Mouse (Mus musculus): ENCODE measurements around the gene Acox3.

The Acox3 gene

DNA sequence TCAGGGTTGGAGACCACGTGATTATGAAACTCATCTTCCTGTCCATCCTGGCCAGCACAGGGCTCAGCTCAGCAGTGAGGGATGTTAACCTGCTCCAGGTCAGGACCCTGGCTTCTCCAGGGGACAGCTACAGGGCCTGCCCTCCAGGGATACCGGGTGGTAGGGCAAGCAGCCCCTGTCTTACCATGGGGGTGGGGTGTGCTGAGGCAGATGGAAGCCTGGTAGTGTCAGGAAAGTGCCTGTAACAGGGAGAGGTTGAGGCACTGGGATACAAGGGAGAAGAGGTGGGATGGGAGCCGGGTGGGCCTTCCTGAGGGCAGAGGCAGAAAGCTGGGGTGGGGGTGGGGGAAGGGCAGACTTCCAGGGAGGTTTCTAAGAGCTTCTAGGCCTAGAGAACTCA, 69.5 kb downstream of the Acox3 start:
- DNase-seq (ENCODE audit: low read depth), result no peak

DNA sequence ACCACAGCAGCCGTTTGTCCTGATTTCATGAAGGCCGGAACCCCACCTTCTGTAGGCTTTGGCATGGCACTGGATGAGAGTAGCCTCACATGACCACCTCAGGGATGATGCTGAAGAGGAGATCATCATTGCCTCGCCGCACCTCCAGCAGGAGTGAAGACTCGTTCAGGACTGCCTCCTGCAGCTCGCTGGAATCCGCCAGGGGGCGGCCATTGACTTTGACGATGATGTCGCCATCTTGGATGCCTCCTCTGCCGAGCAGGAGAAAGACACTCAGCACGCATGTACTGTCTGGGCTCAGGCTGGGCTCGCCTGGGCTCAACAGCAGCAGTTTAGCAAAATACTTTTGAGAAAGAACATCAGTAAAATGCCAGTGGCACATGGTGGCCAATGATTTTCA, 70.0 kb downstream of the Acox3 start:
- no peak for DNase-seq (ENCODE audit: low read depth)

DNA sequence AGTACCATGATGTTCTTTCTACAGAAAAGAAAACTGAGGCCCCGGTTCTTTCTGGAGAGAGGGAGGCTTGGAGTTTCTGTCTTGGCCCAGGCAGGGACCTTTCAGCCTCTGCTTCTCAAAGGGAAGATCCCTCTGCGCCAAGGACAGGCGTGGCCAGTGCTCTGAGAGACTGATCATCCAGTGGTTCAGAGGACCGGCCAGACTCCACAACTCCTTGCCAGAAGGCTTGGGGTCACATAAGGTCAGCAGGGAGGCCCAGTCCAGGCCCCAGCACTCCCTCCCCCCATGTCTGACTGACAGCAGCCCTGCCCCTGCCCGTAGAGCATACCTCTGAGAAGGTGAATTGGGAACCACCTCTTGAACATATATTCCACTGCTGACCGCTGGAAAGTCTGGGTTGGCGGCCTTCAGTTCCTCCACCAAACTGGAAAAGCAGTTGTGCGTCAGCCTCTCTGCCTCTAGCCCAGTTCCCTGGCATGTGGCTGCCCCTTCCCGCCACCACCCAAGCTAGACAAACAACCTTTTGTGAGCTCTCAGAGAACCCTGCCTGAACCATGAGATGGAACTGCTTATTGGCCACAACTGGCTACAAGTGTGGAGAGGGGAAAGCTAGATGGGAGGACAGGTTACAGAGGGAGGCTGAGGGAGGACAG, 71.0 kb downstream of the Acox3 start:
- DNase-seq (ENCODE audit: low read depth), result no peak

DNA sequence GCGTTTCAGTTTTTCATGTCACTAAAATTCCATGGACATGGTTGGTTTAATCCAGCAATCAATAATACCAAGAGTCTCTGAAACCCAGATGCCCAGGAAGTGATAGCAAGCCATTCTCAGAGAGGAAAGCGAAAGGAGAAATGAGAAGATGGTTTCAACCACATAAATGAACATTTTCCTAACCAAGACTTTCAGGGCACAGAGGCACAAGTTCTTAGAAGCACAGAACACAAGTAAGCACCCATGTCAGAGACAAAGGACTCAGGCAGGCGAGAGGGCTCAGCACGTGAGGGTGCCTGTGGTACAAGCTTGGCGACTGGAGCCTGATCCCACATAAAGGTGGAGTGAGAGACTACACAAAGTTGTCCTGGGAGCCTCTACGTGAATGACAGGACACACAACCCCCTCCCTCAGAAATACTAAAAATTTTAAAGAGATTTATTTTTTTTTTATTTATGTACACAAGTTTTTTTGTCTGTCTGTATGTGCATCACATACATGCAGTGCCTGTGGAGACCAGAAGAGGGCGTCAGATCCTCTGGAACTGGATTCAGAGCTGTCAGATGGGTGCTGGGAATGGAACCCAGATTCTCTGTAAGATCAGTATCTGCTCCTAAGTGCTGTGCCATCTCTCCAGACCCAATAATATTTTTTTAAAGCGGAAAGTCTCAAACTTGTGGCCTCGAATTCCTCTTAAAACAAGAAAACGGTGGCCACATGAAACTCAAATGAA, 73.1 kb downstream of the Acox3 start:
- DNase-seq (ENCODE audit: low read depth), result no peak

DNA sequence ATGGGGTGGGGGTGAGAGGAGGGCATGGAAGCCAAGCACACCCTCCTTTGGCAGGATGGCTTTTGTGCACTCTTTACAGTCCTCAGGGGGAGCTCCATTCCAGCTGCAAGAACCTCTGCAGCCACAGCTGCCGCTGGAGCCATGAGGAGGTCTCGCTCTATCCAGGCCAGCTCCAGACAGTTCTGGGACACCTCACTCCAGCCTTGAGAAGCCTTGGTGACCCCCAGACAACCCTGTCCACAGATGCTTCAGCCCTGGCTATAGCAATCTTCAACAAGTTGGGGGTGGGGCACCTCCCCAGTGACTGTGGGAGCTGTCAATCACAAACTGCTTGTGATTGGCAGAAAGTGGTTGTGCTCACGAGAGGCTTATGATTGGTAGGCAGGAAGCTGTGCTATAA, 76.7 kb downstream of the Acox3 start:
- no peak for DNase-seq (ENCODE audit: low read depth)

DNA sequence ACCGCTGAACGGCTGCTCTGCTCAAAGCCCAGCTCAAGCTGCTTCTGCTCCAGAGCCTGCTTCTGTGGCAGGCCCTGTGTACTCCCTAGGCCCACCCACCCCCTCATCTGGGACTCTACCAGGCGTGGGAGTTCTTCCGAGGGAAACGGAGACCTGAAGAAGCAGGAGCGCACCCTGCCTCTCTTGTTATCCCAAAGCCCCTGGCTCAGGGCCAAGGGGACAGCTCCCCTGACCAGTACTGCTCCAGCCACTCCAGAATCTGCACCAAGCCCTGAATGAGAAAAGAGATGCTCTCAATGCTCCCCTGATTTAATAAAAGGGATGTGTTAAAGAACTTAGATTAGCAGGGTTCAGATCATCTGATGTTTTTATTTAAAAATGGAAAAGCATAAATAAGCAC, 78.4 kb downstream of the Acox3 start:
- DNase-seq (ENCODE audit: low read depth), result no peak

DNA sequence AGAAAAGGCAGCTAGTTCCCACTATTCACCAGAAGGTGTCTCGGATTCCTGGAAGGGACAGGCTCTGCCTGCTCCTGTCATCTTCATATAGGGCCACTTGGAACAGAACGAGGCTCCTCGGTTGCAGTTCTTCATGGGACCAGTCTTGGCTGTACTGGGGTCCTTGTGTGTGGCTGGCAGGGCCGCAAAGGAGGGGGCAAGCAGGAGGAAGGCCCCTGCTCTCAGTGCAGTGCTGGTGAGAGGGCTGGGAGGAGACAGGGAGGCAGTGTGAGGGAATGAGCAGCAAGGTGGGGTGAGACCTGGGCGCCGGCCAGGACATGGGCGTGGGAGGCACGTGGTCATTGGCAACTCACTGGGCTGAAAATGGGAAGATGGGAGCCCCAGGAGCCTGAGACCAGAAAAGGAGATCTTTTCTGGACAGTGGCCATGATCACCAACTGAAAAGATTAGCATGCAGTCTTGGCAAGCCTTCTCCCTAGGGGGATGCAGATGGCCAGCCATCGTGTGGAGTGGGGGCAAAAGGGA, 79.2 kb downstream of the Acox3 start:
- no peak for DNase-seq (ENCODE audit: low read depth)
